Mouse (Mus musculus): ENCODE data around the gene Eid2. TPM values are rescaled to one million over a fixed set of nuclear protein-coding genes. Genes with fewer than 3 reads are reported as not detected.
"Not testable (repeated sequence)": the region's sequence is repeated elsewhere in the genome, so short reads cannot be mapped to it uniquely, and the experiment has no call there.

Gene Eid2
- 12.6 and 16.1 TPM in 2 replicates for polyA plus RNA-seq (2014; fragmentation: Nextera tagmentation; extraction: Ambion mirVana)

GRCm38 (mm10) chr7:28267129-28268041 is at the start of gene Eid2:
Gene Eid2, plus strand, starts transcription at chr7:28267881.
- peak within 1 kb of the TSS; percentile 72 for H3K4me2 ChIP-seq (ENCODE audit: low read depth, low read length, severe bottlenecking)
- no peaks in the 10 kb centered on the region for H3K27me3 ChIP-seq (ENCODE audit: control insufficient read depth, insufficient read depth, low read length)
- DNase-seq (ENCODE audit: low spot score) (peak; percentile 93), ATAC-seq (replicated peaks; ENCODE audit: low FRiP score) (peak; percentile 83)
- 0 out of 2 replicates have a peak, but pooled peaks cover 2% of the 10 kb centered on the region for H3K4me1 ChIP-seq (replicated peaks; ENCODE audit: control insufficient read depth, insufficient read depth, low read length)
- peak within 1 kb of the TSS; percentile 99 for H3K9ac ChIP-seq (ENCODE audit: low read length)
- H3K27ac ChIP-seq (ENCODE audit: low read depth, low read length): peak within 1 kb of the TSS; percentile 68
- H3K36me3 ChIP-seq (ENCODE audit: control insufficient read depth, insufficient read depth, low read length): peaks cover 2% of the 10 kb centered on the region; the same call in 1 of the 2 replicates
- no peaks in the 10 kb centered on the region; the same call in 1 of the 2 replicates for H3K9me3 ChIP-seq (ENCODE audit: control insufficient read depth, low read length)
- peak within 1 kb of the TSS; percentile 96 for H3K4me3 ChIP-seq (ENCODE audit: low read depth, low read length)
- WGBS: 7% methylated on average over 57 of the region's 57 CpGs

- H3K27me3 ChIP-seq (ENCODE audit: control insufficient read depth, insufficient read depth, low read length); ATAC-seq (replicated peaks; ENCODE audit: low FRiP score); H3K4me3 ChIP-seq (ENCODE audit: low read depth, low read length); H3K36me3 ChIP-seq (ENCODE audit: control insufficient read depth, insufficient read depth, low read length); DNase-seq (ENCODE audit: low spot score); H3K9ac ChIP-seq (ENCODE audit: low read length); H3K4me2 ChIP-seq (ENCODE audit: low read depth, low read length, severe bottlenecking); H3K9me3 ChIP-seq (ENCODE audit: control insufficient read depth, low read length); H3K4me1 ChIP-seq (replicated peaks; ENCODE audit: control insufficient read depth, insufficient read depth, low read length); H3K27ac ChIP-seq (ENCODE audit: low read depth, low read length): not testable (repeated sequence)
- 90% methylated on average over 20 of the region's 20 CpGs for WGBS
Measured at GRCm38 (mm10) chr7:28218951-28219740, 48.5 kb upstream of the Eid2 start.

- not testable (repeated sequence) for H3K4me1 ChIP-seq (replicated peaks; ENCODE audit: control insufficient read depth, insufficient read depth, low read length); H3K9me3 ChIP-seq (ENCODE audit: control insufficient read depth, low read length); ATAC-seq (replicated peaks; ENCODE audit: low FRiP score); H3K27me3 ChIP-seq (ENCODE audit: control insufficient read depth, insufficient read depth, low read length); H3K4me2 ChIP-seq (ENCODE audit: low read depth, low read length, severe bottlenecking); H3K9ac ChIP-seq (ENCODE audit: low read length); H3K36me3 ChIP-seq (ENCODE audit: control insufficient read depth, insufficient read depth, low read length); H3K4me3 ChIP-seq (ENCODE audit: low read depth, low read length); DNase-seq (ENCODE audit: low spot score); H3K27ac ChIP-seq (ENCODE audit: low read depth, low read length)
- 76% methylated on average over 4 of the region's 4 CpGs for WGBS
Measured at GRCm38 (mm10) chr7:28226836-28227235, 40.8 kb upstream of the Eid2 start.

- H3K4me2 ChIP-seq (ENCODE audit: low read depth, low read length, severe bottlenecking); H3K9ac ChIP-seq (ENCODE audit: low read length); H3K27ac ChIP-seq (ENCODE audit: low read depth, low read length); H3K4me3 ChIP-seq (ENCODE audit: low read depth, low read length); H3K4me1 ChIP-seq (replicated peaks; ENCODE audit: control insufficient read depth, insufficient read depth, low read length); H3K27me3 ChIP-seq (ENCODE audit: control insufficient read depth, insufficient read depth, low read length); H3K36me3 ChIP-seq (ENCODE audit: control insufficient read depth, insufficient read depth, low read length); ATAC-seq (replicated peaks; ENCODE audit: low FRiP score); H3K9me3 ChIP-seq (ENCODE audit: control insufficient read depth, low read length); DNase-seq (ENCODE audit: low spot score): not testable (repeated sequence)
- WGBS: 89% methylated on average over 4 of the region's 4 CpGs
Measured at GRCm38 (mm10) chr7:28227421-28227820, 40.3 kb upstream of the Eid2 start.

GRCm38 (mm10) chr7:28243943-28244342 is 23.7 kb upstream of the Eid2 start:
- not testable (repeated sequence) for H3K4me3 ChIP-seq (ENCODE audit: low read depth, low read length); H3K27me3 ChIP-seq (ENCODE audit: control insufficient read depth, insufficient read depth, low read length); H3K27ac ChIP-seq (ENCODE audit: low read depth, low read length); H3K9me3 ChIP-seq (ENCODE audit: control insufficient read depth, low read length); H3K4me2 ChIP-seq (ENCODE audit: low read depth, low read length, severe bottlenecking); ATAC-seq (replicated peaks; ENCODE audit: low FRiP score); H3K4me1 ChIP-seq (replicated peaks; ENCODE audit: control insufficient read depth, insufficient read depth, low read length); H3K36me3 ChIP-seq (ENCODE audit: control insufficient read depth, insufficient read depth, low read length); DNase-seq (ENCODE audit: low spot score); H3K9ac ChIP-seq (ENCODE audit: low read length)
- 84% methylated on average over 2 of the region's 2 CpGs for WGBS

- WGBS: 90% methylated on average over 3 of the region's 3 CpGs
Measured at GRCm38 (mm10) chr7:28248957-28249356, 18.7 kb upstream of the Eid2 start.

GRCm38 (mm10) chr7:28251976-28252375 is 15.7 kb upstream of the Eid2 start:
- no peak overlapping the region for H3K4me3 ChIP-seq (ENCODE audit: low read depth, low read length)
- H3K27ac ChIP-seq (ENCODE audit: low read depth, low read length): no peak overlapping the region
- DNase-seq (ENCODE audit: low spot score): no peak
- WGBS: 93% methylated on average over 17 of the region's 17 CpGs
- no peak overlapping the region for H3K9ac ChIP-seq (ENCODE audit: low read length)
- no peaks in the 10 kb centered on the region for H3K27me3 ChIP-seq (ENCODE audit: control insufficient read depth, insufficient read depth, low read length)
- H3K9me3 ChIP-seq (ENCODE audit: control insufficient read depth, low read length): peaks cover 3% of the 10 kb centered on the region; the same call in 1 of the 2 replicates
- no peak for ATAC-seq (replicated peaks; ENCODE audit: low FRiP score)
- no peaks in the 10 kb centered on the region for H3K4me1 ChIP-seq (replicated peaks; ENCODE audit: control insufficient read depth, insufficient read depth, low read length)
- no peaks in the 10 kb centered on the region for H3K36me3 ChIP-seq (ENCODE audit: control insufficient read depth, insufficient read depth, low read length)
- no peak overlapping the region for H3K4me2 ChIP-seq (ENCODE audit: low read depth, low read length, severe bottlenecking)

More at GRCm38 (mm10) chr7:28248957-28249356, 18.7 kb upstream of the Eid2 start:
- ATAC-seq (replicated peaks; ENCODE audit: low FRiP score): no peak
- Histone ChIP-seq H3K27ac (ENCODE audit: low read depth, low read length) (no peak overlapping the region), H3K4me2 (ENCODE audit: low read depth, low read length, severe bottlenecking) (no peak overlapping the region), H3K9ac (ENCODE audit: low read length) (no peak overlapping the region), H3K36me3 (ENCODE audit: control insufficient read depth, insufficient read depth, low read length) (no peaks in the 10 kb centered on the region), H3K4me3 (ENCODE audit: low read depth, low read length) (no peak overlapping the region), H3K27me3 (ENCODE audit: control insufficient read depth, insufficient read depth, low read length) (no peaks in the 10 kb centered on the region), H3K4me1 (replicated peaks; ENCODE audit: control insufficient read depth, insufficient read depth, low read length) (no peaks in the 10 kb centered on the region), H3K9me3 (ENCODE audit: control insufficient read depth, low read length) (no peaks in the 10 kb centered on the region)
- DNase-seq (ENCODE audit: low spot score): no peak

GRCm38 (mm10) chr7:28254591-28254990 is 13.1 kb upstream of the Eid2 start:
- no peak for ATAC-seq (replicated peaks; ENCODE audit: low FRiP score)
- H3K27ac ChIP-seq (ENCODE audit: low read depth, low read length): no peak overlapping the region
- WGBS: 91% methylated on average over 6 of the region's 6 CpGs

More at GRCm38 (mm10) chr7:28254591-28254990, 13.1 kb upstream of the Eid2 start:
- no peaks in the 10 kb centered on the region for H3K27me3 ChIP-seq (ENCODE audit: control insufficient read depth, insufficient read depth, low read length)
- H3K9ac ChIP-seq (ENCODE audit: low read length): no peak overlapping the region
- no peak for DNase-seq (ENCODE audit: low spot score)
- H3K4me2 ChIP-seq (ENCODE audit: low read depth, low read length, severe bottlenecking): no peak overlapping the region
- peaks cover 3% of the 10 kb centered on the region; the same call in 1 of the 2 replicates for H3K9me3 ChIP-seq (ENCODE audit: control insufficient read depth, low read length)
- no peak overlapping the region for H3K4me3 ChIP-seq (ENCODE audit: low read depth, low read length)
- no peaks in the 10 kb centered on the region for H3K36me3 ChIP-seq (ENCODE audit: control insufficient read depth, insufficient read depth, low read length)
- H3K4me1 ChIP-seq (replicated peaks; ENCODE audit: control insufficient read depth, insufficient read depth, low read length): no peaks in the 10 kb centered on the region
